Mouse (Mus musculus) layer of hippocampus, adult 9-11 months (tissue): ENCODE measurements at regions not wholly inside any gene's neighbourhood (a gene's known extent, or its start where the extent isn't known, plus 50 kb on each side); places are given as distances from the start of the nearest gene placed in this dataset.
A peak's percentile ranks its signal among the peaks of the same experiment; 100 is the strongest.
"Not testable (repeated sequence)": the region's sequence is repeated elsewhere in the genome, so short reads cannot be mapped to it uniquely, and the experiment has no call there.

Experiments
- DNase-seq: peaks from one replicate; pipeline ENCODE4 v3.0.0; 2022

DNA sequence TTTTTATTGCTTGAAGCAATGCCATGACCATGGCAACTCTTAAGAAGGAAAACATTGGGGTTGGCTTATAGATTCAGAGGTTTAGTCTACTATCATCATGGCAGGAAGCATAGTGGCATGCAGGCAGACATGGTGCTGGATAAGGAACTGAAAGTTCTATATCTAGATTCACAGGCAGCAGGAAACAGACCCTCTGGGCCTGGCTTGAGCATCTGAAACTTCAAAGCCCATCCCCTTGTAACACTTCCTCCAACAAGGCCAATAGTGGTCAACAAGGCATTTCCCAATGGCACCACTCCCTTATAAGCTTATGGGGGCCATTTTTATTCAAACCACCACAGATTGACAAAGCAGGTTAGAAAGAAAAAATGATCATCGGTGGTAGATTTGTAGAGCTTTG is 548.5 kb upstream of the Arid1b start:
- no peak for DNase-seq

- DNase-seq, result peak; percentile 69
Measured at GRCm38 (mm10) chr17:4457491-4457890, 536.6 kb upstream of the Arid1b start.

- no peak for DNase-seq
Measured at GRCm38 (mm10) chr17:4461541-4461940, 532.6 kb upstream of the Arid1b start.

DNA sequence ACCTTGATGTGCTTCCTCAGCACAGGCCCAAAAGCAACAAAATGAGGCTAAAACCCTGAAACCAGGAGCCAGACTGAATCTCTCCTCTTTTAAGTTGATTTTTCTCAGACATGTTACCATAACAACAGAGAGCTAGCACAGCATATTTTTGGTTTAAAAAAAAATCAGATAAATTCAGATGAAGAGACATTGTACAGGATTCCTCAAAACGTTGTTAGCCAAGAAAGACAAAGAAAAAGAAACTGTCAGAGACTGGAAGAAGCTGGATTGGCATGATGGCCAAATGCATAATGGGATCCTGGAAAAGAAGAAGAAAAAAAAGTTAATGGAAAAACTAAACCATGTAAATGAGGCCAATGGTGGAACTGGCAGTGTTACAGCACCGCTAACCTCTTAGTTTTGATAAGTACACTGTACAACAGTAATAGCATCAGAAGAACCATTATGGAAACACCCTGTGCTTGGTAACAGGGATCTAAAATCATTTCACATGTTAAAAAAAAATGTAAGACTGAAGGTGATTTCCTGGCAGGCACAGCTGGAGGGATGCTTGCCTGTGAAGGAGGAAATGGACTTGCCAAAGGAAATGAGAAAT is 529.7 kb upstream of the Arid1b start:
- no peak for DNase-seq

GRCm38 (mm10) chr17:4465741-4466140 is 528.4 kb upstream of the Arid1b start:
- no peak for DNase-seq

GRCm38 (mm10) chr17:4472412-4472811 is 521.7 kb upstream of the Arid1b start:
- DNase-seq, result no peak

DNA sequence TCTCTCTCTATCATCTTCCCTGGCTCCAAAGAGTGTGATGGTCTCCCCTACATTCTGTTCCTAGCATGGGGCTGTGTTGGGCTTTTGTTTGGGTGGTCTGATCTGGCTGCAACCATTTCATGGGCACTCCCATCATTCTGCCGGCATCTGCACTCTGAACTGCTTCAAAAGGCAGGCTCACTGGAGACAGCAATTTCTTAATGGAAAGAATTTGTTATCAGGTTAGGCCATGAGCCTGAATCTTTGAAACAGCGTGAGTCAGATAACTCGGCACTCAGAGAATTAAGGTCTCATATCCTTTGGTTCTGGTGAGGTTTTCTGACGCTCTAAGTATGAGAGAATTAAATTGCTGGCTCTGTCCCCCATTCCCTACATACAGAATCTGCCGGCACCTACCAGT is 519.8 kb upstream of the Arid1b start:
- no peak for DNase-seq

GRCm38 (mm10) chr17:4475665-4476064 is 518.5 kb upstream of the Arid1b start:
- no peak for DNase-seq

DNA sequence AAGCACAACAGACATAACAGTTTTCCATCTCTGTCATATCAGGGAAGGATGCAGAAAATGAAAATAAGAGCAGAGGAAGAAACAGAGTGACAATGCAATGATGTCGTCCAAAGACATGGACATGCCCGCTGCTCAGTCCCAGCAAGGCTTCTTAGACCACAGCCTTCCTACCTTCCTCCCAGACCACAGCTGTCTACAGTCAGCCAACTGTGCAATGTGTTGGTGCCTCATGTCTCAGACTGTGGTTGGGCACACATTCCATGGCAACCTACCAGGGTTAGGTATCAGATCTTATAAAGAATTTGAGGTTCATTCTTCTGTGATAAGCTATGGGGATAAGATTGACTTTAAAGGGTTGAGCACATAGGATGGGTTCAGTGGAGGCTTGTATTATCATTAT is 499.7 kb upstream of the Arid1b start:
- no peak for DNase-seq

DNA sequence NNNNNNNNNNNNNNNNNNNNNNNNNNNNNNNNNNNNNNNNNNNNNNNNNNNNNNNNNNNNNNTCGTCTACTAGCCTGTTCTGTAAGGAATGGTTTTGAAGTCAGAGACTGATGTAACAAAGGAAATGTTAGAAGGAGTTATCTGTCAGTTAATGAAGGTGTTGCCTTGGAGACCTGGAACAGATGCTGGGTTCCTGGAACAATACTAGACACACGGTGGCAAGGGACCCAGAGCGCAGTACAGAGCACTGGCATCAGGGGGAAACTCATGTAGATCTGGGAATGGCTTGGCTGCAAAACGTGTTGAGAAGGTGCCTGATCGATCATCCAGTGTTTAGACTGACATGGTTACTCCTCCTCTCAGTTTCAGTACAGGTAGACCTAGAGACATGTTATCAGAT is 493.6 kb upstream of the Arid1b start:
- peak; percentile 10 for DNase-seq

GRCm38 (mm10) chr17:4501029-4501428 is 493.1 kb upstream of the Arid1b start:
- no peak for DNase-seq

GRCm38 (mm10) chr17:4504951-4505350 is 489.2 kb upstream of the Arid1b start:
- DNase-seq, result no peak

DNA sequence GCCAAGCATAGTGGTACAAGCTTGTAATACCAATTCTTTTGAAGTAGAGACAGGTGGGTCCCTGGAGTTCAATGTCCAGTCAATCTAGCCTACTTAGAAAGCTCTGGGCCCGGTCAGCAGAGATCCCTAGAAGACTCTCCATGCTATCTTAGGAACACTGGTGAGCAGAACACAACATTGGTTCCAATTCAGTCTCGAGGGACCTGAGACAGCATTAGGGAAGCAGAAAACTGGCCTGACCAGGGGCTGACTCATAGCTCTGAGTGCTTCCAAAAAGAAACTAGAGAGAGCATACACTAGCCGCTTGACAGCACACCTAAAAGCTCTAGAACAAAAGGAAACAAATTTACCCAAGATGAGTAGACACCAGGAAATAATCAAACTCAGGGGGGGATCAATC is 484.6 kb upstream of the Arid1b start:
- DNase-seq, result no peak

- DNase-seq, result peak; percentile 68
Measured at GRCm38 (mm10) chr17:4516141-4516540, 478.0 kb upstream of the Arid1b start.

DNA sequence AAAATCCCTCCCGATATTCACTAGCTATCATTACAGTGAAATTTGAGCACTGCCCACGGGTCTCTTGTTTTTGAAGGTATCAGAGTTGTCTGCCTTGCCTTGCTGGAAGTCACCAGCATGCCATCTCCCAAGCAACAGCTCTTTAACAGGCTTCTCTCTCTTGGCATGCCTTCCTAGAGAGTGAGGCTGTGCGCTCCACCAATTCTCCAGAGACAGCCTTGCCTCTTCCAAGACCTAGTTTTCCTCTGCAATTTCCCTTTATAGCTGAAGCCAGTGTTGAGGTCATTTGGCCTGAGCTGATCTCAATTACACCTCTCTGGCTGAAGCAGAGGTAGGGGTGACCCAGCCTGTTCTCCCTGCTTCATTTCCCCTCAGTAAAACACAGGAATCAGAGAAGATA is 477.3 kb upstream of the Arid1b start:
- DNase-seq, result peak; percentile 42

- DNase-seq, result no peak
Measured at GRCm38 (mm10) chr17:4521031-4521430, 473.1 kb upstream of the Arid1b start.

- no peak for DNase-seq
Measured at GRCm38 (mm10) chr17:4526466-4526865, 467.7 kb upstream of the Arid1b start.

DNA sequence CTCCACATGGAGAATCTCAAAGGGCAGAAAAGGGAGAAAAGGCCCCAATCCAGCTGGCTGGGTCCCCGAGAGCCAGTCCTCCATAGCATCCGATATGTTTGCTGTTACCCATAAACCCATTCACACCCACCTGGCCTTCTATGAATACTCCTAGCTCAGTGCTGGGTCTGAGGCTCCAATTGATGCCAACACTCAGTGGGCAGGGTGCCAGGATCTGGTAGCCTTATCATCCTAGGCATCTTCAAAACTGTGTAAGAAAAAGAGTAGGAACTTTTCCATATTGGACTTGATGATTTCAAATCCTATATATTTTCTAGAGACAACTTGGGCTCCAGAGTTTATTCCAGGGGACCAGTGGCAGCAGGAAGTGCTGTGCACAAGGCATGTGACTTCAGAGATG is 462.0 kb upstream of the Arid1b start:
- no peak for DNase-seq

GRCm38 (mm10) chr17:4540435-4540834 is 453.7 kb upstream of the Arid1b start:
- no peak for DNase-seq

GRCm38 (mm10) chr17:4541020-4541743 is 452.9 kb upstream of the Arid1b start:
- peak; percentile 48 for DNase-seq

GRCm38 (mm10) chr17:4546579-4546978 is 447.6 kb upstream of the Arid1b start:
- DNase-seq, result no peak

- DNase-seq, result not testable (repeated sequence)
Measured at GRCm38 (mm10) chr17:4553026-4553425, 441.1 kb upstream of the Arid1b start.

DNA sequence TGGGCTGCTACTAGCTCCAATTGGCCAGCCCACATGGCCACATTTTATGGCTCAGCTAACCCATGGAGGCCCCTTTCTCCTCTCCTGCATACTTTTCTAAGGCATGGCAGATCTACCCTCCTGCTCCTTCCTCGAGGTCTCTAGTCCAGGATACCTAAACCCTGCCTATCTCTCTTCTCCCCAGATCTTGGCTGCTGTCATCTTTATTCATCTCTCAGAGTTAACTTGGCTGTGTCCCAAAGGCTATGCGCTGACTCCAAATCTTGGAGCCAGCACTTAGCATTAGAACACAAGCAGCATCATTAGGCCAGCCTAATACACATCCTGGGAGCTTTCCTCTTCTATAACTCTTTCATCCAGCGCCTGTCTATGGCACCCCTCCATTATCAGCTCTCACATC is 430.5 kb upstream of the Arid1b start:
- no peak for DNase-seq

GRCm38 (mm10) chr17:4576883-4577282 is 417.2 kb upstream of the Arid1b start:
- DNase-seq, result no peak

DNA sequence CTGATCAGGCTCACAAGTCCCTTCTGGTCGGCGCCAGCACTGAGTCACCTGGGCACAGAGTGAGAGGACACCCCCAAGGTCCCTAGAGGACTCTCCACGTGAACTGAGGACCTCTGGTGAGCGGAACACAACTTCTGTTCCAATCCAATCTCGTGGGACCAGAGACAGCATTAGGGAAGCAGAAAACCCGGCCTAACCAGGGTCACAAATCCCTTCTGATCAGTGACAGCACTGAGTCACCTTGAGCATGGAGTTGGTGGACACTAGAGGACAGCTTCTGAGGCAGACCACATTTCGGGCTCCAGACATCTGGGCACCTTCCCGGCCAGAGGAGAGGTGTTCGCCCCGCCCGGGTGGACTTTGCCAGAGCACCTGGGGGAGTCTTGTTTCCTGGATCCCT is 412.3 kb upstream of the Arid1b start:
- DNase-seq, result no peak
